Mouse (Mus musculus): Measurements from ENCODE around the gene Ccdc34. TPM values are rescaled to one million over a fixed set of nuclear protein-coding genes. Genes with fewer than 3 reads are reported as not detected.

The Ccdc34 gene
- total and polyA plus RNA-seq, 3 experiments: 17.2 to 44.6 (median 22.4) TPM

DNA sequence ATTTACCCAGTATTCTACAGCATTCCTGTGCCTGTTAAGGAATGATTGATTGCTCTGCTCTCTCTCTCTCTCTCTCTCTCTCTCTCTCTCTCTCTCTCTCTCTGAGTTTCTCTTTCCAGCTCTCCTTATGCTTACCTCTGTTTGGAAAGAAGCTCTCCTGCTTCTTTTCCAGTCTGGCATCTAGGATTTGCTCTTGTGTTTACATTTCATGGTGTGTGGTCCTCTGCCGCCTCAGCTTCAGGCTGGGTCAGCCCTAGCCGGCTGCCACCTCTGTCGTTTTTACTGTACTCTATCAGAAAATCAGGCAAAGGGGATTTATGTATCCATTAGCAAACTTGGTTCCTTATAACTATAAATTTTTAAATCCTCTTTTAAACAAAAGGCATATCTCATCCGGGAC is 18.6 kb downstream of the Ccdc34 start:
- Histone ChIP-seq H3K9me3 (replicated peaks; ENCODE audit: low read length) (no peaks in the 10 kb centered on the region), H3K27me3 (replicated peaks) (no peaks in the 10 kb centered on the region), H3K4me1 (ENCODE audit: control insufficient read depth in 1 of 2, insufficient read depth in 2 of 2) (no peaks in the 10 kb centered on the region), H3K79me2 (replicated peaks; ENCODE audit: control insufficient read depth, extremely low read depth, insufficient read depth, poor library complexity, severe bottlenecking) (peaks cover 2% of the 10 kb centered on the region; the same call in 1 of the 2 replicates), H3K36me3 (replicated peaks in 1 of 2; ENCODE audit: control insufficient read depth in 1 of 2, insufficient read depth in 1 of 2, low read length in 1 of 2) (peaks cover 10 to 31% of the 10 kb centered on the region in 2 experiments), H3K9ac (ENCODE audit: insufficient read depth, low read depth) (no peak overlapping the region), H3K4me2 (ENCODE audit: insufficient read depth, low read depth, poor library complexity, severe bottlenecking) (no peak overlapping the region), H3K27ac (ENCODE audit: insufficient read depth, low read depth) (no peak overlapping the region), H3K4me3 (replicated peaks in 1 of 3; ENCODE audit: low read depth in 2 of 3, low read length in 2 of 3, poor library complexity in 1 of 3) (no peak overlapping the region)
- dilution Hi-C loops (cut with MboI; ENCODE audit: extremely low pct_ligation_motif_present, extremely low pct_unique_long_range_greater_than_20kb, low sequenced_read_pairs): no loop called here
- in situ Hi-C loops (cut with MboI; ENCODE audit: low pct_ligation_motif_present, low pct_unique_long_range_greater_than_20kb, low sequenced_read_pairs): no loop called here
- no peak for DNase-seq (ENCODE audit: extremely low read depth)
- TF ChIP-seq RCOR1 (conservative IDR thresholded peaks at IDR 0.05; ENCODE audit: low read depth, low read length): no peak
- no peak for TF ChIP-seq NRF1 (IDR thresholded peaks at IDR 0.05; ENCODE audit: low read depth, low read length)
- no peak for TF ChIP-seq ZC3H11A (IDR thresholded peaks at IDR 0.05; ENCODE audit: low read depth, low read length)
- TF ChIP-seq ETS1 (conservative IDR thresholded peaks at IDR 0.05; ENCODE audit: low read depth, low read length): no peak
- no peak for TF ChIP-seq RAD21 (IDR thresholded peaks at IDR 0.05; ENCODE audit: low read depth, low read length)
- TF ChIP-seq CHD2 (IDR thresholded peaks at IDR 0.05; ENCODE audit: low read length): no peak
- TF ChIP-seq NELFE (IDR thresholded peaks at IDR 0.05; ENCODE audit: low read depth, low read length): no peak

DNA sequence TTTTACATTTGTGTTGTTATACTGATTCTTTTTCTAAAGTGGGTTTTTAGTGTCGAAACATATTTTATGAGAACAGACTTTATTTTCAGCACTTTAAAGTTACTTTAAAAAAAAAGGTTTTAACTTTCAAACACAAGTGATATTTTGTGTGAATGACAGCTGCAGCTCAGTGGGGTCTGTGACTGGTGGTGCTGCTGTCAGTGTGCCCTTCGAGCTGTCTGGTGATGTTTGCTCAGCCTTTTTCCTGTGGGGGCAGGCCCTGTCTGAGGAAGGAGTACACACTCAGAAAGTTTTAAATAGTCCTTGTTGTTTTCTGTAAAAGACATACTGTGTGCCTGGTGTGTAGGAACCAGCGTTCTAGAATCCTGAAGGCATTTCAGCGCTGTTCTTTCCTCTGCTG is 19.0 kb downstream of the Ccdc34 start:
- Histone ChIP-seq H3K4me3 (replicated peaks in 1 of 3; ENCODE audit: low read depth in 2 of 3, low read length in 2 of 3, poor library complexity in 1 of 3) (no peak overlapping the region), H3K36me3 (replicated peaks in 1 of 2; ENCODE audit: control insufficient read depth in 1 of 2, insufficient read depth in 1 of 2, low read length in 1 of 2) (peaks cover 10 to 33% of the 10 kb centered on the region in 2 experiments), H3K27ac (ENCODE audit: insufficient read depth, low read depth) (no peak overlapping the region), H3K9ac (ENCODE audit: insufficient read depth, low read depth) (no peak overlapping the region), H3K4me1 (ENCODE audit: control insufficient read depth in 1 of 2, insufficient read depth in 2 of 2) (no peaks in the 10 kb centered on the region), H3K79me2 (replicated peaks; ENCODE audit: control insufficient read depth, extremely low read depth, insufficient read depth, poor library complexity, severe bottlenecking) (peaks cover 2% of the 10 kb centered on the region; the same call in 1 of the 2 replicates), H3K9me3 (replicated peaks; ENCODE audit: low read length) (no peaks in the 10 kb centered on the region), H3K27me3 (replicated peaks) (no peaks in the 10 kb centered on the region), H3K4me2 (ENCODE audit: insufficient read depth, low read depth, poor library complexity, severe bottlenecking) (no peak overlapping the region)
- in situ Hi-C loops (cut with MboI; ENCODE audit: low pct_ligation_motif_present, low pct_unique_long_range_greater_than_20kb, low sequenced_read_pairs): no loop called here
- no peak for TF ChIP-seq IRF4 (IDR thresholded peaks at IDR 0.05; ENCODE audit: low read depth, low read length)
- no peak for TF ChIP-seq MEF2A (IDR thresholded peaks at IDR 0.05; ENCODE audit: borderline replicate concordance, low read depth, low read length)
- no peak for TF ChIP-seq MAZ (IDR thresholded peaks at IDR 0.05; ENCODE audit: low read depth, low read length)
- TF ChIP-seq RAD21 (IDR thresholded peaks at IDR 0.05; ENCODE audit: low read depth, low read length): no peak
- TF ChIP-seq GABPA (IDR thresholded peaks at IDR 0.05; ENCODE audit: insufficient replicate concordance, low read depth, low read length): no peak
- TF ChIP-seq E2F4 (IDR thresholded peaks at IDR 0.05; ENCODE audit: insufficient replicate concordance, low read depth, low read length): no peak
- TF ChIP-seq POLR2AphosphoS2 (IDR thresholded peaks at IDR 0.05; ENCODE audit: low read depth, low read length): no peak
- no peak for TF ChIP-seq NRF1 (IDR thresholded peaks at IDR 0.05; ENCODE audit: low read depth, low read length)
- no peak for TF ChIP-seq RCOR1 (conservative IDR thresholded peaks at IDR 0.05; ENCODE audit: low read depth, low read length)
- TF ChIP-seq JUN (IDR thresholded peaks at IDR 0.05; ENCODE audit: insufficient read depth, low read depth, low read length): no peak
- no peak for TF ChIP-seq TCF12 (IDR thresholded peaks at IDR 0.05; ENCODE audit: low read depth, low read length)
- DNase-seq (ENCODE audit: extremely low read depth): no peak
- dilution Hi-C loops (cut with MboI; ENCODE audit: extremely low pct_ligation_motif_present, extremely low pct_unique_long_range_greater_than_20kb, low sequenced_read_pairs): no loop called here
